Mouse (Mus musculus) lung, postnatal 0 days (tissue): ENCODE results near the gene Hivep2.

Experiments used
- CTCF ChIP-seq: IDR thresholded peaks from 2 replicates; pipeline ENCODE4 v1.5.1; 2016; ENCODE audit warnings: antibody characterized with exemption, mild to moderate bottlenecking
- EP300 ChIP-seq: IDR thresholded peaks from 2 replicates; pipeline ENCODE4 v1.6.1; 2016; ENCODE audit warnings: antibody characterized with exemption, mild to moderate bottlenecking, control low read depth

DNA sequence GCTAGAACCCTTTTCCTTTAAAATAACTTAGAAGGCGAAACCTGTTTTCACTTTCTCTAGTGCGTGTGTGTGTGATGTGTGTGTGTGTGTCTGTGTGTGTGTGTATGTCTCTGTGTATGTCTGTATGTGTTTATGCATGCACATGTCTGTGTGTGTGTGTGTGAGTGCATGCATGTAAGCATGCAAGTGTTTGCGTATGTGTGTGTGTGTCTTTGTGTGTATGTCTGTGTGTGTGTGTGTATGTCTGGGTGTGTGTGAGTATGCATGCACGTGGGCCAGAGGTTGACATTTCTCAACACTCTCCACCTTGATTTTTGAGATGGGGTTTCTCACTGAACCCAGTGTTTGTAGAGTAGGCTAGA lies 77.5 kb downstream of the Hivep2 start:
- no peak for TF ChIP-seq CTCF
- TF ChIP-seq EP300, result no peak
